Mouse (Mus musculus) hindbrain, embryonic 16.5 days (tissue): ENCODE results near the gene Cdhr1. TPM values are rescaled to one million over a fixed set of nuclear protein-coding genes. Genes with fewer than 3 reads are reported as not detected.

ENCODE experiments used
- ATAC-seq: fragments of 200-750 bp; cut with Nextera tagmentation; 2 replicates; pipeline ENCODE4 v1.8.0; 2017; ENCODE audit warnings: moderate TSS enrichment, moderate library complexity
- H3K27ac ChIP-seq: fragments of 300-500 bp; sonication (generic); 2 replicates; pipeline ENCODE4 v1.5.1; 2014; ENCODE audit warnings: low read depth, mild to moderate bottlenecking, control low read depth, low read length, moderate library complexity
- H3K27me3 ChIP-seq: fragments of 300-500 bp; sonication (generic); replicated peaks from 2 replicates; pipeline ENCODE4 v1.6.1; 2014; ENCODE audit warnings: low read length; ENCODE audit not compliant: control insufficient read depth, insufficient read depth
- H3K36me3 ChIP-seq: fragments of 300-500 bp; sonication (generic); 2 replicates; pipeline ENCODE4 v1.6.1; 2014; ENCODE audit warnings: mild to moderate bottlenecking, low read length, moderate library complexity, mixed read lengths; ENCODE audit not compliant: control insufficient read depth, insufficient read depth
- H3K4me1 ChIP-seq: fragments of 300-500 bp; sonication (generic); 2 replicates; pipeline ENCODE4 v1.6.1; 2014; ENCODE audit warnings: low read depth, low read length; ENCODE audit not compliant: control insufficient read depth, insufficient read depth
- H3K4me2 ChIP-seq: fragments of 300-500 bp; sonication (generic); 2 replicates; pipeline ENCODE4 v1.6.1; 2014; ENCODE audit warnings: mild to moderate bottlenecking, low read length, control low read depth, moderate library complexity
- H3K4me3 ChIP-seq: fragments of 300-500 bp; sonication (generic); 2 replicates; pipeline ENCODE4 v1.5.1; 2014; ENCODE audit warnings: mild to moderate bottlenecking, low read length, control low read depth, moderate library complexity
- H3K9ac ChIP-seq: fragments of 300-500 bp; sonication (generic); 2 replicates; pipeline ENCODE4 v1.6.1; 2014; ENCODE audit warnings: low read depth, mild to moderate bottlenecking, control low read depth, low read length, moderate library complexity
- H3K9me3 ChIP-seq: fragments of 300-500 bp; sonication (generic); 2 replicates; pipeline ENCODE4 v1.6.1; 2014; ENCODE audit warnings: mild to moderate bottlenecking, low read length, moderate library complexity; ENCODE audit not compliant: control insufficient read depth
- WGBS: fragments of 180-500 bp; shearing (Covaris S2); extraction: QIAGEN DNeasy Blood & Tissue Kit; methylation state at CpG from one replicate; pipeline ENCODE4 v1.1.7; 2014; 5-methylcytosine and 5-hydroxymethylcytosine counted together
- polyA plus RNA-seq: library from polyadenylated mRNA; unstranded; fragments of >200 nt; fragmentation: Nextera tagmentation; extraction: Ambion mirVana; gene quantifications from 2 replicates; pipeline ENCODE4 v1.2.1, GENCODE M21; 2015

Cdhr1 gene
- polyA plus RNA-seq, 1 experiment from 2014 or later, result 6.2 TPM

- no peaks in the 10 kb centered on the region for H3K36me3 ChIP-seq
- H3K9ac ChIP-seq, result no peak overlapping the region
- peaks cover 5% of the 10 kb centered on the region for H3K4me1 ChIP-seq
- H3K27ac ChIP-seq, result no peak overlapping the region
- H3K27me3 ChIP-seq, result no peaks in the 10 kb centered on the region
- no peak overlapping the region for H3K4me2 ChIP-seq
- no peak for ATAC-seq
- 89% methylated on average over 4 of the region's 4 CpGs for WGBS
- no peaks in the 10 kb centered on the region for H3K9me3 ChIP-seq
- no peak overlapping the region for H3K4me3 ChIP-seq
These were observed 2.6 kb downstream of the Cdhr1 start for GRCm38 (mm10) chr14:37095556-37095955.

GRCm38 (mm10) chr14:37094436-37094835 lies 3.7 kb downstream of the Cdhr1 start:
- ATAC-seq, result peak; percentile 43; the same call in 1 of the 2 replicates
- no peak overlapping the region for H3K27ac ChIP-seq
- H3K36me3 ChIP-seq, result no peaks in the 10 kb centered on the region
- H3K27me3 ChIP-seq, result no peaks in the 10 kb centered on the region
- peaks cover 5% of the 10 kb centered on the region for H3K4me1 ChIP-seq
- WGBS, result 47% methylated on average over 6 of the region's 6 CpGs
- no peaks in the 10 kb centered on the region for H3K9me3 ChIP-seq
- no peak overlapping the region for H3K4me2 ChIP-seq
- no peak overlapping the region for H3K9ac ChIP-seq
- no peak overlapping the region for H3K4me3 ChIP-seq

- WGBS, result 37% methylated on average over 4 of the region's 4 CpGs
- ATAC-seq, result no peak
These were observed 14.4 kb downstream of the Cdhr1 start for GRCm38 (mm10) chr14:37083755-37084154.

GRCm38 (mm10) chr14:37080724-37081123 lies 17.4 kb downstream of the Cdhr1 start:
- no peak overlapping the region for H3K27ac ChIP-seq
- H3K9me3 ChIP-seq, result no peaks in the 10 kb centered on the region
- H3K4me2 ChIP-seq, result no peak overlapping the region
- no peak for ATAC-seq
- no peaks in the 10 kb centered on the region for H3K27me3 ChIP-seq
- 82% methylated on average over 1 of the region's 1 CpGs for WGBS
- H3K4me3 ChIP-seq, result no peak overlapping the region
- H3K9ac ChIP-seq, result no peak overlapping the region
- no peaks in the 10 kb centered on the region for H3K36me3 ChIP-seq
- no peaks in the 10 kb centered on the region for H3K4me1 ChIP-seq

More at GRCm38 (mm10) chr14:37083755-37084154, 14.4 kb downstream of the Cdhr1 start:
- no peak overlapping the region for H3K4me3 ChIP-seq
- no peaks in the 10 kb centered on the region for H3K4me1 ChIP-seq
- H3K27me3 ChIP-seq, result no peaks in the 10 kb centered on the region
- no peak overlapping the region for H3K9ac ChIP-seq
- H3K9me3 ChIP-seq, result no peaks in the 10 kb centered on the region
- H3K27ac ChIP-seq, result no peak overlapping the region
- H3K4me2 ChIP-seq, result no peak overlapping the region
- H3K36me3 ChIP-seq, result no peaks in the 10 kb centered on the region

GRCm38 (mm10) chr14:37068516-37068915 lies 29.6 kb downstream of the Cdhr1 start:
- H3K27ac ChIP-seq, result no peak overlapping the region
- WGBS, result 18% methylated on average over 9 of the region's 9 CpGs
- no peak overlapping the region for H3K4me3 ChIP-seq
- no peak overlapping the region for H3K9ac ChIP-seq
- no peaks in the 10 kb centered on the region for H3K27me3 ChIP-seq
- H3K36me3 ChIP-seq, result no peaks in the 10 kb centered on the region
- H3K4me2 ChIP-seq, result no peak overlapping the region
- no peak for ATAC-seq
- H3K4me1 ChIP-seq, result no peaks in the 10 kb centered on the region
- H3K9me3 ChIP-seq, result no peaks in the 10 kb centered on the region

GRCm38 (mm10) chr14:37067629-37068028 lies 30.5 kb downstream of the Cdhr1 start, which contains the start of gene Lrit2:
Lrit2 (plus strand) TSS chr14:37067929.
- no peaks in the 10 kb centered on the region for H3K9me3 ChIP-seq
- no peaks in the 10 kb centered on the region for H3K4me1 ChIP-seq
- H3K27me3 ChIP-seq, result no peaks in the 10 kb centered on the region
- no peaks in the 10 kb centered on the region for H3K36me3 ChIP-seq
- ATAC-seq, result no peak
- H3K9ac ChIP-seq, result no peak within 1 kb of the TSS
- no peak within 1 kb of the TSS for H3K4me3 ChIP-seq
- WGBS, result 81% methylated on average over 5 of the region's 5 CpGs
- H3K27ac ChIP-seq, result no peak within 1 kb of the TSS
- H3K4me2 ChIP-seq, result no peak within 1 kb of the TSS

GRCm38 (mm10) chr14:37066636-37067035 lies 31.5 kb downstream of the Cdhr1 start:
- no peaks in the 10 kb centered on the region for H3K9me3 ChIP-seq
- 66% methylated on average over 2 of the region's 2 CpGs for WGBS
- no peak overlapping the region for H3K27ac ChIP-seq
- no peak overlapping the region for H3K9ac ChIP-seq
- H3K4me3 ChIP-seq, result no peak overlapping the region
- no peaks in the 10 kb centered on the region for H3K27me3 ChIP-seq
- no peaks in the 10 kb centered on the region for H3K4me1 ChIP-seq
- H3K36me3 ChIP-seq, result no peaks in the 10 kb centered on the region
- ATAC-seq, result no peak
- no peak overlapping the region for H3K4me2 ChIP-seq

GRCm38 (mm10) chr14:37064849-37065248 lies 33.3 kb downstream of the Cdhr1 start:
- H3K36me3 ChIP-seq, result no peaks in the 10 kb centered on the region
- no peaks in the 10 kb centered on the region for H3K4me1 ChIP-seq
- no peak overlapping the region for H3K27ac ChIP-seq
- WGBS, result 71% methylated on average over 2 of the region's 2 CpGs
- H3K9ac ChIP-seq, result no peak overlapping the region
- no peak for ATAC-seq
- no peaks in the 10 kb centered on the region for H3K27me3 ChIP-seq
- no peaks in the 10 kb centered on the region for H3K9me3 ChIP-seq
- no peak overlapping the region for H3K4me3 ChIP-seq
- H3K4me2 ChIP-seq, result no peak overlapping the region

- no peaks in the 10 kb centered on the region for H3K27me3 ChIP-seq
- no peak within 1 kb of the TSS for H3K9ac ChIP-seq
- H3K4me1 ChIP-seq, result no peaks in the 10 kb centered on the region
- no peak for ATAC-seq
- no peaks in the 10 kb centered on the region for H3K36me3 ChIP-seq
- H3K27ac ChIP-seq, result no peak within 1 kb of the TSS
- WGBS, result 58% methylated on average over 1 of the region's 1 CpGs
- no peaks in the 10 kb centered on the region for H3K9me3 ChIP-seq
- H3K4me3 ChIP-seq, result no peak within 1 kb of the TSS
- H3K4me2 ChIP-seq, result no peak within 1 kb of the TSS
These were observed 49.2 kb downstream of the Cdhr1 start, which contains the start of gene Rgr for GRCm38 (mm10) chr14:37048914-37049410. Rgr (minus strand) TSS chr14:37048964.

GRCm38 (mm10) chr14:37034432-37034831 lies 63.7 kb downstream of the Cdhr1 start:
- ATAC-seq, result no peak
- H3K9ac ChIP-seq, result no peak overlapping the region
- no peaks in the 10 kb centered on the region for H3K9me3 ChIP-seq
- H3K4me1 ChIP-seq, result peaks cover 6% of the 10 kb centered on the region
- no peak overlapping the region for H3K27ac ChIP-seq
- H3K27me3 ChIP-seq, result no peaks in the 10 kb centered on the region
- H3K4me3 ChIP-seq, result no peak overlapping the region
- no peak overlapping the region for H3K4me2 ChIP-seq
- WGBS, result 40% methylated on average over 5 of the region's 5 CpGs
- no peaks in the 10 kb centered on the region for H3K36me3 ChIP-seq
